Mouse (Mus musculus) limb, embryonic 14.5 days (tissue): Measurements from ENCODE around the gene 4933416C03Rik. TPM values are rescaled to one million over a fixed set of nuclear protein-coding genes. Genes with fewer than 3 reads are reported as not detected.

Experiments used
- ATAC-seq: fragments of 200-750 bp; cut with Nextera tagmentation; 2 replicates; pipeline ENCODE4 v1.8.0; 2017; ENCODE audit warnings: low read depth, moderate number of reproducible peaks, moderate TSS enrichment; ENCODE audit not compliant: low FRiP score
- DNase-seq: peaks from one replicate; pipeline ENCODE4 v3.0.0-alpha.2; 2015; ENCODE audit warnings: low spot score
- H3K27ac ChIP-seq: fragments of 300-500 bp; sonication (generic); replicated peaks from 2 replicates; pipeline ENCODE4 v1.5.1; 2014; ENCODE audit warnings: low read depth, mild to moderate bottlenecking, low read length, moderate library complexity, mixed read lengths
- H3K27me3 ChIP-seq: fragments of 300-500 bp; sonication (generic); 2 replicates; pipeline ENCODE4 v1.6.1; 2014; ENCODE audit warnings: low read length, mixed read lengths; ENCODE audit not compliant: control insufficient read depth, insufficient read depth
- H3K36me3 ChIP-seq: fragments of 300-500 bp; sonication (generic); 2 replicates; pipeline ENCODE4 v1.6.1; 2014; ENCODE audit warnings: mild to moderate bottlenecking, low read length, moderate library complexity, mixed read lengths; ENCODE audit not compliant: control insufficient read depth, insufficient read depth
- H3K4me1 ChIP-seq: fragments of 300-500 bp; sonication (generic); 2 replicates; pipeline ENCODE4 v1.6.1; 2014; ENCODE audit warnings: antibody characterized with exemption, low read length, mixed read lengths; ENCODE audit not compliant: control insufficient read depth, insufficient read depth
- H3K4me2 ChIP-seq: fragments of 300-500 bp; sonication (generic); replicated peaks from 2 replicates; pipeline ENCODE4 v1.6.1; 2014; ENCODE audit warnings: low read depth, mild to moderate bottlenecking, low read length, moderate library complexity; ENCODE audit not compliant: severe bottlenecking
- H3K4me3 ChIP-seq: fragments of 300-500 bp; sonication (generic); replicated peaks from 2 replicates; pipeline ENCODE4 v1.5.1; 2014; ENCODE audit warnings: low read length
- H3K9ac ChIP-seq: fragments of 300-500 bp; sonication (generic); 2 replicates; pipeline ENCODE4 v1.6.1; 2014; ENCODE audit warnings: mild to moderate bottlenecking, low read depth, low read length, moderate library complexity; ENCODE audit not compliant: severe bottlenecking
- H3K9me3 ChIP-seq: fragments of 300-500 bp; sonication (generic); 2 replicates; pipeline ENCODE4 v1.6.1; 2016; ENCODE audit warnings: low read length; ENCODE audit not compliant: control insufficient read depth
- POLR2A ChIP-seq: fragments of 200-500 bp; IDR thresholded peaks from 2 replicates; pipeline ENCODE4 v1.8.0; 2012; ENCODE audit warnings: inconsistent platforms, mild to moderate bottlenecking, moderate library complexity, borderline replicate concordance; ENCODE audit not compliant: insufficient read depth, insufficient read length; ENCODE audit errors: extremely low read depth
- WGBS: fragments of 180-500 bp; shearing (Covaris S2); extraction: QIAGEN DNeasy Blood & Tissue Kit; methylation state at CpG from one replicate; pipeline ENCODE4 v1.1.7; 2014; 5-methylcytosine and 5-hydroxymethylcytosine counted together
- polyA plus RNA-seq, 2 experiments: library from polyadenylated mRNA; depleted of rRNA in 1 of 2; stranded (reverse) in 1 of 2; unstranded in 1 of 2; fragments of >200 nt; fragmentation: Nextera tagmentation in 1 of 2; extraction: Ambion mirVana in 1 of 2; gene quantifications; 2 replicates each; pipeline versions ENCODE4 v1.2.1 to v1.2.3; 2012 to 2014

The 4933416C03Rik gene
- polyA plus RNA-seq, 2 experiments = not detected

GRCm38 (mm10) chr10:116125364-116125763 lies 11.6 kb upstream of the 4933416C03Rik start:
- Histone ChIP-seq H3K36me3 (no peaks in the 10 kb centered on the region), H3K4me2 (no peak overlapping the region), H3K27ac (no peak overlapping the region), H3K9me3 (no peaks in the 10 kb centered on the region), H3K4me1 (no peaks in the 10 kb centered on the region), H3K27me3 (no peaks in the 10 kb centered on the region), H3K4me3 (no peak overlapping the region), H3K9ac (no peak overlapping the region)
- ATAC-seq (no peak), DNase-seq (no peak)
- WGBS = 80% methylated on average over 5 of the region's 5 CpGs
- TF ChIP-seq POLR2A = no peak

- Histone ChIP-seq H3K36me3 (no peaks in the 10 kb centered on the region), H3K27me3 (no peaks in the 10 kb centered on the region), H3K9ac (no peak overlapping the region), H3K27ac (no peak overlapping the region), H3K9me3 (no peaks in the 10 kb centered on the region), H3K4me3 (no peak overlapping the region), H3K4me1 (no peaks in the 10 kb centered on the region), H3K4me2 (no peak overlapping the region)
- DNase-seq (no peak), ATAC-seq (no peak)
- WGBS = 52% methylated on average over 2 of the region's 2 CpGs
- TF ChIP-seq POLR2A = no peak
Observed at GRCm38 (mm10) chr10:116123808-116124207, 10.1 kb upstream of the 4933416C03Rik start.

DNA sequence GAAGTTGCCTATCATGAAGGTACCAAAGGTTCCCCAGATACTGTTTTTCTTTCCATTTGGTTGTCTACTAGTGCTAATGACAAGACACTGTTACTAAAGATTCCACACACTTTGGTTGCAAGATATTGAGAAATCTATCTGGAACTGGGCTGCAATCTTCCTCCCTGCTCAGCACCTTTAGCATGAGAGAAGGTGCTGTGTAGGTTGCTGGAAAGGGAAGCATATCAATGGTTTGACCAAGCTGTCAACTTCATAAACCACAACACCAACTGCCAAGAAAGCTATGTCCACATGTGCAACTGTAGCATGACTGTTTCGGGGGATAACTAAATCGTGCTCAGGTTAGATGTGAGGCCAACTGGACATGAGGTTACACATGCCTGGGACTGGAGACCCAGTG lies 7.7 kb upstream of the 4933416C03Rik start:
- Histone ChIP-seq H3K4me1 (no peaks in the 10 kb centered on the region), H3K27ac (no peak overlapping the region), H3K4me2 (no peak overlapping the region), H3K27me3 (no peaks in the 10 kb centered on the region), H3K36me3 (no peaks in the 10 kb centered on the region), H3K9ac (no peak overlapping the region), H3K4me3 (no peak overlapping the region), H3K9me3 (no peaks in the 10 kb centered on the region)
- no peak for TF ChIP-seq POLR2A
- 81% methylated on average over 2 of the region's 2 CpGs for WGBS
- ATAC-seq = no peak
- DNase-seq = no peak

- Histone ChIP-seq H3K27ac (no peak overlapping the region), H3K4me1 (no peaks in the 10 kb centered on the region), H3K27me3 (no peaks in the 10 kb centered on the region), H3K9ac (no peak overlapping the region), H3K4me3 (no peak overlapping the region), H3K4me2 (no peak overlapping the region), H3K36me3 (no peaks in the 10 kb centered on the region), H3K9me3 (no peaks in the 10 kb centered on the region; the same call in 1 of the 2 replicates)
- ATAC-seq (no peak), DNase-seq (no peak)
- WGBS = 86% methylated on average over 8 of the region's 8 CpGs
- no peak for TF ChIP-seq POLR2A
Observed at GRCm38 (mm10) chr10:116117060-116117459, 3.3 kb upstream of the 4933416C03Rik start.

- H3K4me2 ChIP-seq = no peak overlapping the region
- H3K27me3 ChIP-seq = no peaks in the 10 kb centered on the region
- H3K4me1 ChIP-seq = no peaks in the 10 kb centered on the region
- no peak overlapping the region for H3K27ac ChIP-seq
- no peaks in the 10 kb centered on the region; the same call in 1 of the 2 replicates for H3K9me3 ChIP-seq
- TF ChIP-seq POLR2A = no peak
- no peak overlapping the region for H3K9ac ChIP-seq
- 62% methylated on average over 4 of the region's 4 CpGs for WGBS
- H3K4me3 ChIP-seq = no peak overlapping the region
- DNase-seq (no peak), ATAC-seq (no peak)
- no peaks in the 10 kb centered on the region for H3K36me3 ChIP-seq
Observed at GRCm38 (mm10) chr10:116115881-116116677, 2.4 kb upstream of the 4933416C03Rik start.
